Mouse (Mus musculus): ENCODE measurements around the gene Wdr20. TPM values are rescaled to one million over a fixed set of nuclear protein-coding genes. Genes with fewer than 3 reads are reported as not detected.
A peak's percentile ranks its signal among the peaks of the same experiment; 100 is the strongest.
"Not testable (repeated sequence)": the region's sequence is repeated elsewhere in the genome, so short reads cannot be mapped to it uniquely, and the experiment has no call there.

Wdr20 gene
- polyA plus RNA-seq, 1 experiment from 2014 or later: 33.5 TPM

- H3K4me3 ChIP-seq (replicated peaks): no peak overlapping the region
- 0 out of 2 replicates have a peak, but pooled peaks cover 22% of the 10 kb centered on the region for H3K27me3 ChIP-seq
- peaks cover 6% of the 10 kb centered on the region for H3K4me1 ChIP-seq
- H3K36me3 ChIP-seq (replicated peaks): no peaks in the 10 kb centered on the region
- H3K27ac ChIP-seq: no peak overlapping the region
- H3K4me2 ChIP-seq: no peak overlapping the region
- 64% methylated on average over 2 of the region's 2 CpGs for WGBS
- H3K9ac ChIP-seq: 0 out of 2 replicates have a peak overlapping the region, but pooled peaks have one; percentile 12
- no peaks in the 10 kb centered on the region for H3K9me3 ChIP-seq
- ATAC-seq (ENCODE audit: low FRiP score): no peak
These were observed 37.0 kb upstream of the Wdr20 start for GRCm38 (mm10) chr12:110700730-110701129.

DNA sequence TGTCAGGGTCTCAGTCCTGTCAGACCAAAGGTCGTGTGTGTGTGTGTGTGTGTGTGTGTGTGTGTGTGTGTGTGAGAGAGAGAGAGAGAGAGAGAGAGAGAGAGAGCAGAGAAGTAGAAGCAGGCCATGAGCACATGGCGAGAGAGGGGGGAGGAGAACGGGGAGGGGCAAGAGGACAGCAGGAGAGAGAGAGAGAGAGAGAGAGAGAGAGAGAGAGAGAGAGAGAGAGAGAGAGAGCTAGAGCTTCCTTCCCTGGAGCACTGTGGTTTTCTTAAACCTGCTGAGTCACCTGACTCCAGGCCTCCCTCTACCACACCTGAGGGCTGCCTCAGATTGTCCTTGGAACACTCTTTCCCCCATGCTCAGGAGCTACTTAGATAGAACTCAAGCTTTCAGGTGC is 36.4 kb upstream of the Wdr20 start:
- H3K9me3 ChIP-seq; ATAC-seq (ENCODE audit: low FRiP score); H3K36me3 ChIP-seq (replicated peaks); H3K4me2 ChIP-seq; H3K27ac ChIP-seq; H3K4me3 ChIP-seq (replicated peaks): not testable (repeated sequence)
- Histone ChIP-seq H3K9ac (0 out of 2 replicates have a peak overlapping the region, but pooled peaks have one; percentile 12), H3K27me3 (0 out of 2 replicates have a peak, but pooled peaks cover 22% of the 10 kb centered on the region), H3K4me1 (peaks cover 12% of the 10 kb centered on the region)
- WGBS: 13% methylated on average over 1 of the region's 3 CpGs

DNA sequence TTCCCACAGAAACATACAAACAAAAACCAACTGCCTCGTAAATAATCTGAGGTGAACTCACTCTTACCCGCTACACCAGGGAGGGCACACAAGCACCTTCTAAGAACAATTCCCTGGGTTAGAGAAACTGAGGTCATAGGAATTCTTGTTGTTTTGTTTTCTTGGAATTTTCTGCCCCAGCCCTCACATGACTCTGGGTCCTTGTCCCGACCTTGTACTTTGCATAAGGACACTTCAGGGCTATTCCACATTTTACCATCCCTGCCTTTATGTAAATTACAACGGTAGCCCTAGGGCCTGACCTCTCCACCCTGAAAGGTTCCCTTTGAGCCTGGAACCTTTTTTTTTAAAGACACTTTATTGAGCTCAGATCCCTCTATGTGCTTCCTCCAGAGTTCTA is 35.2 kb upstream of the Wdr20 start, which contains the start of gene Hsp90aa1:
Hsp90aa1 (minus strand) TSS at position 173 of the 400 bp plus-strand sequence.
- ATAC-seq (ENCODE audit: low FRiP score): no peak
- Histone ChIP-seq H3K27ac (no peak within 1 kb of the TSS), H3K4me2 (no peak within 1 kb of the TSS), H3K9ac (no peak within 1 kb of the TSS), H3K36me3 (replicated peaks) (no peaks in the 10 kb centered on the region), H3K27me3 (0 out of 2 replicates have a peak, but pooled peaks cover 22% of the 10 kb centered on the region), H3K4me3 (replicated peaks) (no peak within 1 kb of the TSS), H3K9me3 (no peaks in the 10 kb centered on the region), H3K4me1 (peaks cover 14% of the 10 kb centered on the region)
- WGBS: 48% methylated on average over 4 of the region's 4 CpGs

GRCm38 (mm10) chr12:110703008-110703471 is 34.7 kb upstream of the Wdr20 start:
- Histone ChIP-seq H3K4me3 (replicated peaks) (no peak overlapping the region), H3K27me3 (0 out of 2 replicates have a peak, but pooled peaks cover 17% of the 10 kb centered on the region), H3K4me1 (peaks cover 14% of the 10 kb centered on the region), H3K9me3 (no peaks in the 10 kb centered on the region), H3K9ac (no peak overlapping the region), H3K27ac (no peak overlapping the region), H3K36me3 (replicated peaks) (no peaks in the 10 kb centered on the region), H3K4me2 (no peak overlapping the region)
- 31% methylated on average over 8 of the region's 8 CpGs for WGBS
- peak; percentile 52; the same call in 1 of the 2 replicates for ATAC-seq (ENCODE audit: low FRiP score)

- H3K4me2 ChIP-seq: no peak overlapping the region
- H3K9me3 ChIP-seq: no peaks in the 10 kb centered on the region
- H3K36me3 ChIP-seq (replicated peaks): no peaks in the 10 kb centered on the region
- H3K27me3 ChIP-seq: 0 out of 2 replicates have a peak, but pooled peaks cover 11% of the 10 kb centered on the region
- no peak overlapping the region for H3K9ac ChIP-seq
- WGBS: 75% methylated on average over 7 of the region's 7 CpGs
- peaks cover 14% of the 10 kb centered on the region for H3K4me1 ChIP-seq
- H3K27ac ChIP-seq: no peak overlapping the region
- ATAC-seq (ENCODE audit: low FRiP score): no peak
- H3K4me3 ChIP-seq (replicated peaks): no peak overlapping the region
These were observed 34.1 kb upstream of the Wdr20 start for GRCm38 (mm10) chr12:110703682-110704081.

GRCm38 (mm10) chr12:110705419-110705818 is 32.3 kb upstream of the Wdr20 start:
- not testable (repeated sequence) for H3K4me3 ChIP-seq (replicated peaks); H3K27ac ChIP-seq; H3K9me3 ChIP-seq; H3K36me3 ChIP-seq (replicated peaks); ATAC-seq (ENCODE audit: low FRiP score); H3K4me2 ChIP-seq; H3K9ac ChIP-seq; H3K27me3 ChIP-seq
- WGBS: 91% methylated on average over 4 of the region's 4 CpGs
- H3K4me1 ChIP-seq: peaks cover 14% of the 10 kb centered on the region

DNA sequence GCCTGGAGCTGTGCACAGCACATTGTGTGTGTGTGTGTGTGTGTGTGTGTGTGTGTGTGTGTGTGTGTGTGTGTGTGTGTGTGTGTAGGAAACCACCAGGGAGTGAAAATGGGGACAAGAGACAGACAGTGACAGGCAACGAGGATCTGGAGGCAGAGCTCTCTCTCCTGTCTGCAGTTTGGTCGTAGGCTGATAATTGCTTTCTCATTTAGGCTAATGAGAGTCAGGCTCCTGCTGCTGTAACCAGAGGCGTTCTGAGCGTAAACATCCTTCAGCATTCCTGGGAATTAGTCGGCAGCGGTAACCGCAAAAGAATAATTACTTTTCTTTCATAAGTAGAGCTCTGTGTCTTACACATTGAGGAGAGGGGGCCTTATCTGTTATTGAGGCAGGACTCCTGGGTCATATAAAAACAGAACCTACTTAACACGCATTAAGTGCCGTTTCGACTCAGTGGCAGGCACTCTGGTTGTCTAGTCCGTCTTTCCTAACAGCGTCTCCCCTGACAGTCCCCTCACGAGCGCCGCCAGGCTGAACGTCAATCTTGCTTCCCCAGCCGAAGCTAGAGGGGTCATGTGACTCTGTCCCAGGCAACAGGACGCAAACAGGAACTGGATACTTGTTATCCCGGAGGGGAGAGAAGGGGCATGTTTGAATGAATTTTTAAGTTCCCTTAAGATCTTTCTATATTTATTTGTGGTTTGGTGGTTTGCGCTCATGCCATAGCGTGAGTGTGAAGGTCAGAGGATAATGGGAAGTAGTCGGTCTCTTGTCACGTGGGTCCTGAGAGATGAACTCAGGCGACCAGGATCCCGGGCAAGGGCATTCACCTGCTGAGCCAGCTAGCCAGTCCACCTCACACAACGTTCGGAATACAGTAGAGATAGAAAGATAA is 31.2 kb upstream of the Wdr20 start:
- Histone ChIP-seq H3K36me3 (replicated peaks) (no peaks in the 10 kb centered on the region), H3K4me3 (replicated peaks) (peak overlapping the region; percentile 36), H3K4me1 (peaks cover 14% of the 10 kb centered on the region), H3K9me3 (no peaks in the 10 kb centered on the region), H3K4me2 (peak overlapping the region; percentile 62), H3K27ac (peak overlapping the region; percentile 79), H3K9ac (peak overlapping the region; percentile 40), H3K27me3 (0 out of 2 replicates have a peak, but pooled peaks cover 13% of the 10 kb centered on the region)
- ATAC-seq (ENCODE audit: low FRiP score): peak; percentile 80
- under 1% methylated on average over 27 of the region's 27 CpGs for WGBS

- Histone ChIP-seq H3K9me3 (no peaks in the 10 kb centered on the region), H3K36me3 (replicated peaks) (no peaks in the 10 kb centered on the region), H3K4me1 (peaks cover 14% of the 10 kb centered on the region), H3K9ac (no peak overlapping the region), H3K4me2 (peak overlapping the region; percentile 62; the same call in 1 of the 2 replicates), H3K27ac (no peak overlapping the region), H3K27me3 (0 out of 2 replicates have a peak, but pooled peaks cover 13% of the 10 kb centered on the region), H3K4me3 (replicated peaks) (no peak overlapping the region)
- no peak for ATAC-seq (ENCODE audit: low FRiP score)
- 92% methylated on average over 7 of the region's 7 CpGs for WGBS
These were observed 30.3 kb upstream of the Wdr20 start for GRCm38 (mm10) chr12:110707451-110707850.

DNA sequence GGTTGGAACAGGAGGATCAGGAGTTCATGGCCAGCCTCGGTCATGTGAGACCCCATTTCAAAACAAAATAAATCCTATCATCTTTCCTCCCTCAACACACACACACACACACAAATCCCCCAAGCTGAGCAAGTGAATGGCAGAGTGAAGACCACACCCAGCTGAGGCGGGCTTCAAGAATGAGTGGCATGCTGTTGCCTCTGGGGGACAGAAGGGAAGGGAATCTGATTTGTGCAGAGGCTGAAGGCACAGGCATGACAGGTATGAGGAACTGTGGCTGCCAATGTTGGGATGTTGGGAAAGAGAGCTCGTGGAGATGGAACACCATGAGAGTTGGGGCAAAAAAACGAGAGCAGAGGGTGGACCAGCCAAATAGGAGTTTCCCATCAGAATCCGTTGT is 26.5 kb upstream of the Wdr20 start:
- no peaks in the 10 kb centered on the region for H3K36me3 ChIP-seq (replicated peaks)
- no peak overlapping the region for H3K4me2 ChIP-seq
- no peak for ATAC-seq (ENCODE audit: low FRiP score)
- no peak overlapping the region for H3K4me3 ChIP-seq (replicated peaks)
- 0 out of 2 replicates have a peak, but pooled peaks cover 4% of the 10 kb centered on the region for H3K9me3 ChIP-seq
- H3K27me3 ChIP-seq: 0 out of 2 replicates have a peak, but pooled peaks cover 4% of the 10 kb centered on the region
- H3K4me1 ChIP-seq: peaks cover 8% of the 10 kb centered on the region
- no peak overlapping the region for H3K27ac ChIP-seq
- no peak overlapping the region for H3K9ac ChIP-seq
- WGBS: 72% methylated on average over 5 of the region's 5 CpGs

GRCm38 (mm10) chr12:110713784-110714183 is 24.0 kb upstream of the Wdr20 start:
- H3K4me1 ChIP-seq: no peaks in the 10 kb centered on the region
- no peak overlapping the region for H3K4me2 ChIP-seq

GRCm38 (mm10) chr12:110714215-110714614 is 23.5 kb upstream of the Wdr20 start:
- no peak overlapping the region for H3K9ac ChIP-seq
- 93% methylated on average over 6 of the region's 6 CpGs for WGBS
- no peak overlapping the region for H3K4me2 ChIP-seq
- H3K4me3 ChIP-seq (replicated peaks): no peak overlapping the region
- peaks cover 11% of the 10 kb centered on the region; the same call in 1 of the 2 replicates for H3K27me3 ChIP-seq
- H3K36me3 ChIP-seq (replicated peaks): no peaks in the 10 kb centered on the region
- H3K4me1 ChIP-seq: no peaks in the 10 kb centered on the region
- H3K27ac ChIP-seq: no peak overlapping the region
- no peak for ATAC-seq (ENCODE audit: low FRiP score)
- 0 out of 2 replicates have a peak, but pooled peaks cover 4% of the 10 kb centered on the region for H3K9me3 ChIP-seq

More at GRCm38 (mm10) chr12:110713784-110714183, 24.0 kb upstream of the Wdr20 start:
- H3K36me3 ChIP-seq (replicated peaks): no peaks in the 10 kb centered on the region
- H3K27me3 ChIP-seq: peaks cover 11% of the 10 kb centered on the region; the same call in 1 of the 2 replicates
- no peak overlapping the region for H3K9ac ChIP-seq
- ATAC-seq (ENCODE audit: low FRiP score): no peak
- no peak overlapping the region for H3K27ac ChIP-seq
- H3K4me3 ChIP-seq (replicated peaks): no peak overlapping the region
- WGBS: 94% methylated on average over 6 of the region's 6 CpGs
- 0 out of 2 replicates have a peak, but pooled peaks cover 4% of the 10 kb centered on the region for H3K9me3 ChIP-seq

DNA sequence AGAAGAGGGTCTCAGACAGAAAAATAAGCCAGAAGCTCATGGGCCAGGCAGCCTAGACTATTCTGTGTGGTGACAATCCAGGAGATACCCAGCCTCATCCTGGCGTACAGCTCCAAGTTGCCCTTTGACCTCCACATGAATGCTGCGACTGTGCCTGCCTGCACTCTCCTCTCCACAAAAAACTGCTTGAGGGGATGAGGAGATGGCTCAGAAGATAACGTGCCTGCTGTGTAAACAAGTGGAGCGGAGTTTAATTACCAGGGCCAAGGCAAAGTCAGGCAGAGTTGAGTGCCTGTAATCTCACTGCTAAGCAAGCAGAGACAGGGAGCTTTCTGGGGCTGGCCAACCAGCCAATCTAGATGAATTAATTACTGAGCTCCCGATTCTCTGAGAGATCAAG is 21.7 kb upstream of the Wdr20 start:
- Histone ChIP-seq H3K27ac (no peak overlapping the region), H3K36me3 (replicated peaks) (no peaks in the 10 kb centered on the region), H3K27me3 (peaks cover 13% of the 10 kb centered on the region), H3K9me3 (0 out of 2 replicates have a peak, but pooled peaks cover 4% of the 10 kb centered on the region), H3K4me2 (no peak overlapping the region), H3K4me1 (no peaks in the 10 kb centered on the region), H3K4me3 (replicated peaks) (no peak overlapping the region), H3K9ac (no peak overlapping the region)
- no peak for ATAC-seq (ENCODE audit: low FRiP score)
- 46% methylated on average over 5 of the region's 5 CpGs for WGBS

Measured in forebrain, embryonic 12.5 days (tissue).